Mouse (Mus musculus) frontal cortex, adult 2 months (tissue): ENCODE results near the gene Brd4. TPM values are rescaled to one million over a fixed set of nuclear protein-coding genes. Genes with fewer than 3 reads are reported as not detected.

Source experiments
- DNase-seq, 2 experiments: peaks; one replicate each; pipeline ENCODE4 v3.0.0; 2022; ENCODE audit warnings: low spot score in 1 of 2; ENCODE audit errors: extremely low spot score in 1 of 2
- polyA plus RNA-seq: library from polyadenylated mRNA; depleted of rRNA; stranded (reverse); fragments of >200 nt; gene quantifications from 2 replicates; pipeline ENCODE4 v1.2.3, GENCODE M21; 2012

Brd4 gene
- polyA plus RNA-seq, 1 experiment = 49.9 TPM

DNA sequence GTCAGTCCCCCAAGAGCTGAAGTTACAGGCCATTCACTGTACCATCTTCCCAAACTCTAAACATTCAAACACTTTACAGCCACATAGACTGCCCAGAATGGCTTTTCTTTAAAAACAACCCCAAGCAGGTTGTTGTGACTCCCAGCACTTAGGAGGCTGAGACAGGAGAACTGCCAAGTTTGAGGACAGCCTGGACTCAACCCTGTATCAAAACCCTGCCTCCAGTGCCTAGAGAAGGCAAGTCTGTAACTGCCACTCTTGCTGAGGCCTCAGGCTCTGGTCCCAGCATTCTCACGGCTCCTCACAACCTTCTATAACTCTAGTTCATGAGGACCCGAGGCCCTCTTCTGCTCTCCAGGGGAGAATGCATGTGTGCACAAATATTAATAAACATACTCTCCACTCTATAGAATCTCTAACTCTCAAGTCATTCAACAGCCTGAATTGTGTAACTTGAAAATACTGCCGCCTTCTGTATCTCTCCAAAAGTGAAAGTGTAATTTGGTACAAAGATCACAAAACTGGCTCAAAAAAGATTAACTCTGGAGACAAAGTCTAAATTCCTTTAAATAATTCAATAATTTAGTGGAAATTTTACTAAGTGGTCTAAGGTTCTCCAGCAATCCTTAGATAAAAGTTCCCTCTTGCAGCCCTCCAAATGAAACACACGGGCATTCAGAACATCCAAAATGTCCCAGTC, 2.8 kb downstream of the Brd4 start:
- DNase-seq = no peak

DNA sequence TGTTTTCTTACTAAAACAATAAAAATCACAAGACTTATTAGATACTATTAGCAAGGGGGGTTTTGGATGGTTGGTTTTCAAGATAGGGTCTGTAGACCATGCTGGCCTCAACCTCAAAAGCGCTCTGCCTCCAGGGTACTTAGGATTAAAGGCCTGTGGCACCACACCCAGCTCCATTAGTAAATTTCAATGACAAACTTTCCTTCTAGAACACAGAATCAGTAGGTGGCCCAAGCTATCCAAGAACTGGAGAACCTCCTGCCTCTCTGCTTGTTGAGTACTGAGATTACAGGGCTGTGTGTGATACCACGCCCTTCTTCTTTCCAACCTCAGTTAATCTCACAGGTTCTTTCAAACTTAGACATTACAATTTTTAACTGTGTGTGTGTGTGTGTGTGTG, 3.4 kb downstream of the Brd4 start:
- no peak for DNase-seq

DNA sequence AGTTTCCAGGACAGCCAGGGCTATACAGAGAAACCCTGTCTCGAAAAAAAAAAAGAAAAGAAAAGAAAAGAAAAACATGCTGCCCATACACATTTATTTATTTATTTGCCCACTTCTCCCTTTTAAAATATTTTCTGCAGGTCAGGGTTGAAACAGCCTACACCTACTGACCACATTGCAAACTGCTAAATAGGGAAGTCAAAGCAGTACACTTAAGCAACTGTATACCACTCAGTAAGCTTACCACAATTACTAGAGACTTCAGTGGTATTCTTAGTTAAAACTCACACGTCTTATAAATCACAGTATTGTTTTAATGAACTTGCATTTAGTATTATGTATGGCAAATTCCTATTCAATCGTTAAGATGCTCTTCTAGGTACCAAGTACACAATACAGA, 3.9 kb downstream of the Brd4 start:
- DNase-seq = no peak

DNA sequence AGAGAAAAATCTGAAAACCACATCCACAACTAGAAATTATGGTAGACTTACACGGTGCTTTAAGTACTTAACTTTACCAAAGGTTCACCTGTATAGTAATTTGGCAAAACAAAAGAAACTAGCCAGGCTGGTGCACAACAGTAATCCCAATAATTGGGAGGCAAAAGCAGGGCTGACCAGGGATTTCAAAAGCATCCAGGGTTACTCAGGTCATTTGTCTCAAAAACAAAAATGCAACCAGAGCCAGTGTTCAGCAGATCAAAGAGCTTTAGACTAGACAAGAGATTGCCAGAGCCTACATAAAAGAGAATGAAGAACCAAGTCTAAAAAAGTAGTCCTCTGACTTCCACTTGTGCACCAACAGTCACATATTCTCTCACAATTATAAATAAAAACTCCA, 7.3 kb downstream of the Brd4 start:
- DNase-seq = no peak

DNA sequence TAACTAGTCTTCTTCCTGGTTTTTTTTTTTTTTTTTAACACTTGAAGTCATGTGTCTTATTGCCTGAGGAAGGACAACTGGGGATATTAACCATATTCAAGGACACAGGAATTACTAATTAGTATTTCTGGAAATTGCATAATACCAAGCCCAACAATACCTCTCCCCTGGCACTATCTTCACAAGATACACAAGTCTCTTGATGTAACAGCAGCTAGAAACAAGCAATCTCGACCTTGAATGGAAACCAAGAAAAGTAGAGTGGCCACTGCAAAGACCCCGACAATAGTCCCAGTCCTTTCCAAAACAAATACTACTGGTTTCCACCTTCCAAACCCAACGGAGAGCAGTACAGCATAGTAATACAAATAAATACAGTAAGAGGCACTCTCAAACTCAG, 9.0 kb downstream of the Brd4 start:
- no peak for DNase-seq

DNA sequence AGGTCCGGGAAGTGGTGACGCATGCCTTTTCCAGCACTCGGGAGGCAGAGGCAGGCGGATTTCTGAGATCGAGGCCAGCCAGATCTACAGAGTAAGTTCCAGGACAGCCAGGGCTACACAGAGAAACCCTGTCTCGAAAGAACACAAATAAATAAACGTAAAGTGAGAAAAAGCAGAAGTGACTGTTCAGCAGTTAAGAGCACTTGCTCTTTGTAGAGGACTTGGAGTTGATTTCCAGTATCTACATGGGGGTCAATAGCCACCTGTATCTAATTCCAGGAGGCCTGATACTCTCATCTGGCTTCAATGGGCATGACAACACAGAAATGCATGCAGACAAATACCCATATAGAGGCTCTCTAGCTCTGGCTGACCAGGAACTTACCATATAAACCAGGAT, 15.4 kb downstream of the Brd4 start:
- no peak for DNase-seq

DNA sequence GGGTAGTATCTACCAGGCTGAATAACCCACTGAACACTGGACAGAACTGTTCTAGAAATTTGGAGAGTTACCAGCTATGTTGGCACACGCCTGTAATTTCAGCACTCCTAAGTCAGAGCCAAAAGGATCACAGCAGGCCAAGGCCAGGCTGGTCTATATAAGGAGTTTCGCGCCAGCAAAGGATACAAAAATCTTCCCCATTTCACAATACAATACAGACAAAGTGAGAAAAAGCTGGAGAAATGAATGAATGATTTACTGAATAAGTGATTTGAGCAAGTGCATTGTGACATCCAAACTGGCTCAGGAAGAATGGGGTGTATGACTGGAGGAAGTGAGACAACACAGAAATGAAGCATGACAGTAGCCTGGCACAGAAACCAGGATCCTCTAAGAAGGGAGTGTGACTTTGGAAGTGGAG, 16.0 kb downstream of the Brd4 start:
- no peak for DNase-seq

DNA sequence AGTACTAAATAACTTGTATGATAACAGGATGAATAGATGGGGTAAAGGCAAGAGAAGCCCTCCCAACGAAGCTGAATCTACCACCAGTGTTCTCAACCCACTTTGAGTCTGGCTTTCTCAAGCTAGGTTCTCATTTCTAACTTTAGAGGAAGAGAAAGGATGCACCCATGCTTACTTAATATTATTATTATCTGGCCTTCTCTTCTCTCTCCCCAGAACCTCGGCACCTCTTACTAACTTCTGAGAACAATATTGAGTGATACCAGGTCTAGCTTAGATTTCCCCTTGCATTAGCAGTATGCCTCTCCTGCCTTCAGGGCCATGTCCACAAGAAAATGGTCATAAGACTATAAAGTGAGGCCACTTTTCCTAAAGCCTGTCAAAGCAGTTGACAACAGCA, 16.4 kb downstream of the Brd4 start:
- DNase-seq = no peak

DNA sequence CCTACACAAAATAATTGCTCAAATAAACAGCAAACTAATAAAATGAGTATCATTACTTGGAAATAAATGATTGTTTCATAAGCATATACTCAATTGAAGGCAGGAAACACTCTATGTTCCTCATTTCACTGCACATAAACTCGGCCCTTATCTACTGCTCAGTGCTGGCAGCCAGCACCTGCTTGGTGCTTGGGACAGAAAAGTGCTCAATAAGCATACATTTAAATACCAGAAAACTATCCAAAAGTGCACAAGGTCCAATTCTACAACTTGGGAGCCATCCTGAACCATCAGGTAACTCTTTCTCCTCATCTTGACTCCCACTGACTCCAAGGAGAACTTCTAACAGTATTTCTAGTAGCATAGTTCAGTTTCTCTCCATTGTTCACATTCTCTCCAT, 16.9 kb downstream of the Brd4 start:
- DNase-seq = no peak

DNA sequence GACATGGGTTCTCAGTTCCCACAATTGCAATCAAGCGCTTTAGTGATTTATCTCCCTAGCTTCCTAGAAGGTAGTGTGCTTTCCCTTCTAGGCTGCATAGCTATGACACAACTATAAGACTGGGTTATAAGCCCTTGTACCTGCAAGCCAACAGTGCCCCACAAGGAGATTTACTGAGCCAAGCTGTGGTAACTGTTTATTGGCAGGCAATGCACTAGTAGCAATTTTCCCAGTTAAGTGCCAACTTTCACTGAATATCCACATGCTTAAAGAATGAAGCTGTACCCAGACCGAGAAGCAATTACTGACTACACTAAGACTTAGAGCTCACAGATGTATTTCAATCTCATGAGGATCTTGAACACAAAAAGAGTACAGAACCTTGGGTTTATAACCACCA, 20.9 kb downstream of the Brd4 start:
- DNase-seq = no peak

DNA sequence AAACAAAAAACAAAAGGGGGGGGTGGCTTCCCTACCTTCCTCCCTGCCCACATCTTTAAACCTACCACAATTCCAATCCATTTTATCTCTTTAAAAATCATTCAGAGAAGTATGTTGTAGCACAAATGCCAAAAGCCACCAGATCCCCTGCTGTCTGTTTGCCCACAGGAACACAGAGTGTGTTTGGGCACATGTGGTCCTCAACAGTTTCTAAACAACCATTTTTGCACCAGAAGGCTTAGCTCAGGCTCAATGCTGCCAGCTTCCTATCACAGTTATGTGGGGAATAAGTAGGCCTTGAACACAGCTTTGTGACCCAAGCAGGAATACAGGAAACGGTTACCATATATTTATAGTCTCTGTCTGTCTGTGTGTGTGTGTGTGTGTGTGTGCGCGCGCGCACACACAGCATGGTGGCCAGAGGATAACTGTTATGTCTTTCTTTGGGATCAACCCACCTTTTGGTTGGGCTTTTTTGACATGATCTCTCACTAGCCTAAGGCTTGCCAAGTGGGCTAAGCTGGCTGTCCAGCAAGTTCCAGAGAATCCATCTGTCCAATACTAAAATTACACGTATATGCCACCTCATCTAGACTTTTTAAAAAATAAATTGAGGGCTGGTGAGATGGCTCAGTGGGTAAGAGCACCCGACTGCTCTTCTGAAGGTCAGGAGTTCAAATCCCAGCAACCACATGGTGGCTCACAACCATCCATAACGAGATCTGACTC, 21.5 kb downstream of the Brd4 start:
- no peak for DNase-seq

DNA sequence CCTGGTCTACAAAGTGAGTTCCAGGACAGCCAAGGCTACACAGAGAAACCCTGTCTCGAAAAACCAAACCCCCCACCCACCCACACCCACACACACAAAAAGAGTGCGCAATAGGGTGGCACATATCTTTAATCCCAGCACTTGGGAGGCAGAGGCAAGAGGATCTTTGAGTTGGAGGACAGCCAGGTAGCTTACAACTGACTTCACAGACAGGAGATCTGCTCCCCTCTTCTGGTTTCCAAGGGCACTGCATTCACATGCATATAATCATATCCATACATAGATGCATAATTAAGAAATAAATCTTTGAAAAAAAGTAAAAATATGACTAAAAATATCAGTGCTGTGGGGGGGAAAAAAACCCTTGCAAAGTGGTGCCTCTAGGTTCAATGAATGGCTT, 25.7 kb downstream of the Brd4 start:
- DNase-seq = no peak

DNA sequence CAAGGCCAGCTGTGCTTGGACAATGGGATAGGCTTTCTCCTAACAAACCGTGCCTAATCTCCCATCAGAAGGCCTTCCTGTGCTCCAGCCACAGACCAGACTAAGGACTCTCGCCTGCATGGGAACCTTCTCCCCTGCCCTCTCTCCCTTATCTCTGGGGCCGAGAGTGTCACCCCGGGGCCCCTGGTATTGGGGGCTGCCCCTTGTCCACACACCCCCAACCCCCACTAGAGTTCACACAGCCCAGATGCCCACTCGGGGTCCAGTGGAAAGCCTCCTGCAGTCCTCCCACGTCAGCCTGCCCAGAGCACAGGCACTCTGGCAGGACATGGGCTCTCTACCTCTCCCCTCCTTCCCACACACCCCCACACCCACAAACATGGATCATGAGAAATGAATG, 26.6 kb downstream of the Brd4 start:
- DNase-seq = no peak

DNA sequence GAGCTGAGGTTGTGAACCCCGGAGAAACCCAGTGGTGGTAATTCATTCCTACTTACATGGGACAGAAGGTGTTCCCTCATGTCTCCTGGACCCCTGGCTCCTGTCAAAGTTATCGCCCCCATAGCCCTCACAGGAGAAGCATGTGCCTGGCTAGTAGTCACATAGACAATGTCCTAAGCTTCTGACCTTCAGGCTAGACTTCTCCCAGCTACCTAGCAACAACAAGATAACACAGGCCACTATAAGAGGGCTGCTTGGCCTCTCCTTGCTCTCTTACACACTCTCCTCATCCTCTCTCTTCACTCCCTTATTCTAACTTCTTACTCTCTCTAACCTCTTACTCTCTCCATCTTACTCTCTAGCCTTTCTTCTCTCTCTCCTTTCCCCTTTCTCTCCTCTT, 27.1 kb downstream of the Brd4 start:
- no peak for DNase-seq

DNA sequence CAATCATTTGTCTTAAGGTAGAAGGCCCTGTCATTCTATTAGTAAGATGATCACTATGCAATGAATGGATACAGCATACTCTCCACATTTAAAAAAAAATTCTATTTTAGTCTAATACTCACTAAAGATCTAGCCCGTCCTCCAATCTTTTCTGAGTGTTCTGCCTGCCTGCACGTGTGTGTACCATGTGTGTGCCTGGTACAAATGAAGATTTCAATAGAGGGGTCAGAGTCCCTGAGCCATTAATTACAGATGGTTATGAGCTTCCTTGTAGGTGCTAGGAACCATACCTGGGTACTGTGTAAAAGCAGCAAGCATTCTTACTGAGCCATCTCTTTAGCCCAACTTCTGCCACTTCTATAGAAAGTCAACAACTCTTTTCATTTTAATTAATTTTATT, 27.6 kb downstream of the Brd4 start:
- DNase-seq = no peak

DNA sequence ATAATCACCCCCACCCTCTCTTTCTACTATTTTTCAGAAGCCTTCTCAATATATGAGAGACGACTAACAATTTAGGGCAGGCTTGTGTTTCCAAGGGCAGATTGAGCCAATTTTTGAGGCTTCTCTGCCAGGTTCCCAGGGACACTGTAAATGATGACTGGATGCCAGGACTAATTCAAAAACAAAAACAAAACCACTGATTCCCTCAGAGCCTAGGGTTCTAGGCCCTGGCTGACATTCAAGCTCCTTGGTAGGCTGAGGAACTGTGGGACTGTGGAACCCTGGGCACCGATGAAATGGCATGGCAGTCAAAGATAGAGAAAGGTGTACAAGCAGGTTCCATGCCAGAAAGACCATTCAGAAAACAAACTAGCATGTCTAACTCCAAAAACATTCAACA, 31.3 kb downstream of the Brd4 start:
- DNase-seq = no peak

DNA sequence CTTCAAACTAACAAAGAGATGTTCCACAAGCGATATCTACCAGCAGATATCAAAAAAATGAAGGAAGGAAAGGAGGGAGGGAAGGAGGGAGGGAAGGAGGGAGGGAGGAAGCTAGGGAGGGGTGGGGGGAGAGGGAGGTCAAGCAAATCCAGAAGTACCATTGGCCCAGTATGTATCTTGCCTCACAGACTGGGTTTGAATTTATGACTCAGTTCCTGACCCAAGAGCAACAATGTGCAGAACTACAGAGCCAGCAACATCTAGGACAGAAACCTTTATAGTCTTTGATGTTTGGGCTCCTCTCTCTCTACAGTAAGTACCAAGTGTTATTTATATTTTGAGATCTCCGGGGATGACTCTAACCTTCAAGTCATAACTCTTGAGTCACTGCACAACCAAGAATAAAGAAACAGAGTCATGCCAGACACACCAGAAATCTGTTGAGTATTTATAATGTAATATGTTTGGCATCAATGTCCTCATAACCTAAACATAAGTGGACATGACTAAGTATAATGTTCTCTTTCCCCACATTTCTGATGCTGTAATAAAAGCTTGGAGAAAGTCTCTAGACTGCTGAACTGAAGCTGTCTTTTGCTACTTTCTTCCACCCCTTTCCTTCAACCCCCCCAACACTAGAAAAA, 32.6 kb downstream of the Brd4 start:
- no peak for DNase-seq

DNA sequence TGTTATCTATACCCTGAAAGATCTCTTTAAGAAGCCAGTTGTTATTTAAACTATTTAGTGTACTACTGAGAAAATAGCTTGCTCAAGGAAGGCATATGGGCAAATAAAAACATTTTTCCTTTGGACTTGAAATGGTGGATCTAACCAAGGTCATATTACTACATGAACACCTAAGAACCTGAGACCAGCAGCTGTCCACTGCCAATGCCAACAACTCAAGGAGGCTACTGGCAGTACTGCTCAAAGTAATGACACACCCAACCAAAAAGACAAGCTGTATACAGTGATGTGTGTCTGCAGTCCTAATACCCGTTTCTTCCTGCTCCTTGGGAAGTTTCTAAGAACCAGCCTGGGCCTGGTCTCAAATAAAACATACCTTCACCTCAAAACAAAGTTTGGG, 34.5 kb downstream of the Brd4 start:
- no peak for DNase-seq

DNA sequence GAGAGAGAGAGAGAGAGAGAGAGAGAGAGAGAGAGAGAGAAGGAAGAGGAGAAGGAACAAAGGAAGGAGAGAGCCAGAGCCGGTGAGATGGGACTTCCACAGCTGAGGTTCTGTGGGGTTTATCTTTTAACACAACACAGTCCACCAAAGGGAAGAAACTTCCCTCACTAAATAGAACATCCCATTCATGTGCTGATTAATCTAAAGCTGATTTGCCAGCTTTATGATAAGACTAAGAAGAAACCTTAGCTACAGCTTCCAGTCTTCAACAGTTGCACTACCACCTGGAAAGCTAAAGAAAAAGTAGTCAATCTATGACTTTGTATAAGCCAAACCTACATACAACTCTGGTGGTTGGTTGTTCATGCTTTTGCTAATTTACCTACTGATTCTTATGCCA, 36.3 kb downstream of the Brd4 start:
- DNase-seq = no peak

DNA sequence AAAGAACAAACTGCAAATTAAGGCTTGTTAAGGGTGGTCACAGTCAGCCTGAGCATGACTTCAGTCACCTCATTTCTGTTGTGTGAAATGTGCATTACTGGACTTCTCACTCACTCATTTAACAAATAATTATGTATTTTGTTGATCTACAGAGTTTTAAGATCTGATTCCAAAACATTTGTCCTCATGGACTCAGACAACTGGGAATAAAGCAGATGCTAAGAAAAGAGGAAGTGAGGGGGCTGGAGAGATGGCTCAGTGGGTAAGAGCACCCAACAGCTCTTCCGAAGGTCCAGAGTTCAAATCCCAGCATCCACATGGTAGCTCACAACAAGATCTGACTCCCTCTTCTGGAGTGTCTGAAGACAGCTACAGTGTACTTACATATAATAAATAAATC, 36.9 kb downstream of the Brd4 start:
- no peak for DNase-seq

DNA sequence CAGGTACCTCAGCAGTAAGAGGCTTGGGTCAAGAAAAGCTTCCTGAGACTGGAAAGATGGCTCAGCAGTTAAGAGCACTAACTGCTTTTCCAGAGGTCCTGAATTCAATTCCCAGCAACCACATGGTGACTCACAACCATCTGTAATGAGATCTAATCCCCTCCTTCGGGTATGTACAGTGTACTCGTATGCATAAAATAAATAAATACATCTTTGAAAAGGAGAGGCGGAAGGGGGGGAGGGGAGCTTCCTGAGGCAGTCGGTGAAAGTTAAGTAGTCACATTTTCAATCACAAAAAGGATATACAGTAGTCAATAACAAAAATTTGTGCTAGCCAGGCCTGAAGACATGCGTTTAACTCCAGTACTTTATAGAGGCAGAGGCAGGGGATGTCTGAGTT, 38.4 kb downstream of the Brd4 start:
- DNase-seq = no peak

DNA sequence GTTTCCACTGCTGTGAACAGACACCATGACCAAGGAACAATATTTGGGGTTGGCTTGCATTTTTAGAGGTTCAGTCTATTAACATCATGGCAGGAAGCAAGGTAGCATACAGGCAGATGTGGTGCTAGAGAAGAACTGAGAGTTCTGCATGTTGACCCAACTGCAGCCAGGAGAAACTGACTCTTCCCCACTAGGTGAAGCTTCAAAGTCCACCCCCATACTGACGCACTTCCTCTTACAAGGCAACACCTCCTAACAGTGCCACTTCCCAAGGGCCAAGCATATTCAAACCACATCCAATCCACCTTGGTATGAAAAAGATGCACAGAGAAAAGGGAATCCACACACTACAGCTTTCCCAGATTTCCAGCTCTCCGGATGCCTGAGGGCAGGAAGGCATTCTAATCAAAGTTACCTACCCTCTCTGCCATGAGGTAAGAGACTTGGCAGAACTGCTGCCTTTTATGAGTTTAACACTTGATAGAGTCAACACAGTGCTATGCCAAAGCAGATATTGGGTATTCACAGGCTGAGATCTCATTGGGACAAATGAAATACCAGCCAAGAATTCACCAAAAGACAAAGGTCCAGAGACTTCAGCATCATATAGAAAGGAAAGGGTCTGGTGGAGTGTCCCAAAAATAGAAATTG, 43.5 kb downstream of the Brd4 start:
- no peak for DNase-seq
